Mouse (Mus musculus): Measurements from ENCODE around the gene Mrap2. TPM values are rescaled to one million over a fixed set of nuclear protein-coding genes. Genes with fewer than 3 reads are reported as not detected.

Mrap2 gene
- total RNA-seq, 2 experiments from 2014 or later, result 0.10 to 0.33 TPM

DNA sequence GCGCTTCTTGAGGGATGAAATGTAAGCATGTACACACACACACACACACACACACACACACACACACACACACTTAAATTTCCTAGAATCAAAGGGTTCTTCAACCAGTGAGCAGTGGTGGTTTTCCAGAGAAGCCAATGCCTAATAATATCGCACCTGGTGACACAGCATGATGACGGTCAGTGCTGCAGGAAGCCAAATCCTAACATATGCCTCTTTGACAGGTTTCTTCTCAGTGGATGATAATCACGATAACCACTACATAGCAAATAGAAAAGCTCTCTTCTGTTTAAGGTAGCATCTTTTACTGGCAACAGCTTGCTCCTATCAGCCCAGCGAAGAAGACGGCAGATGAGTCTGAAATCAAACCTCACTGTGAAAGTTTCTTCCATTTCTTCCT lies 53.9 kb downstream of the Mrap2 start:
- no peak for DNase-seq
- intact Hi-C loops (cut with DNase I), result no loop called here
- no peak for TF ChIP-seq CTCF (IDR thresholded peaks at IDR 0.05)
- Histone ChIP-seq H3K4me3 (no peak overlapping the region), H3K27ac (no peak overlapping the region)

DNA sequence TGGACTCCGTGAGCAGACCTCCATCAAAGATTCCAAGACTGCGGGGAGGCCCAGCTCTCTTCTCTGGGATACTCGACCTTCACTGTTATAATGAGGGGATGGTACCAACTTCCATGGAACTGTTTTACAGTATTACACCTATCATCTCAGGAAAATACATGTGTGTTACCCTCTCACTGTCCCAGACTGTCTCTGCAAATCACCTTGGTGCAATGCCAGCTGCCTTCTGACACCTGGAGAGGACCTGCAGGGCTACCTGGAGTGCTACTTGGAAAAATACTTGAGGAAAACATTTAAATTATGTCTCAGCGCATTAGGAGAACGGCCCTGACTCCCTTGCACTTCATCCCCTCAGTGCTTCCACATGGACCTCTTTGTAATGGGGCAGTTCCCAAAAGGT lies 56.3 kb downstream of the Mrap2 start:
- no peak for TF ChIP-seq CTCF (IDR thresholded peaks at IDR 0.05)
- Histone ChIP-seq H3K4me3 (no peak overlapping the region), H3K27ac (no peak overlapping the region)
- intact Hi-C loops (cut with DNase I), result no loop called here
- DNase-seq, result no peak

DNA sequence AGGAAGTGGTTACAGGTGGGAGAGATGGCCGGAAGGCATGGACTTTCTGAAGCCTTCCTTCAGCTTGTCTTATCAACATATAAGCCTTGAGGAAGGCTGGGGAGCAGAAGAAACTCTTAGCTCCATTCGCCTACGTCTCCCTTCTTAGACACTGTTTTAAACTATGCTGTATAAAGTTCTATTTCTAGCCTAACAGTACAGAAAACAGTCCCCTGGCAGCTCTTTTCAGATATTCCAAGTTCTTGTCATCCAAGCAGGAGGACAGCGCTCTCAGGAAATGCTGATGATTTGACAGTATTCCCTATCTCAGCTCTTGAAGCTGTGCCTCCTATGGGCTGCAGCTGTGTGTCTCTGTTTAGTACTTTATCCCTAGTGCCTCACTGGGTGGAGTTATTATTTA lies 56.8 kb downstream of the Mrap2 start:
- Histone ChIP-seq H3K27ac (no peak overlapping the region), H3K4me3 (no peak overlapping the region)
- intact Hi-C loops (cut with DNase I), result no loop called here
- no peak for DNase-seq
- TF ChIP-seq CTCF (IDR thresholded peaks at IDR 0.05), result no peak

DNA sequence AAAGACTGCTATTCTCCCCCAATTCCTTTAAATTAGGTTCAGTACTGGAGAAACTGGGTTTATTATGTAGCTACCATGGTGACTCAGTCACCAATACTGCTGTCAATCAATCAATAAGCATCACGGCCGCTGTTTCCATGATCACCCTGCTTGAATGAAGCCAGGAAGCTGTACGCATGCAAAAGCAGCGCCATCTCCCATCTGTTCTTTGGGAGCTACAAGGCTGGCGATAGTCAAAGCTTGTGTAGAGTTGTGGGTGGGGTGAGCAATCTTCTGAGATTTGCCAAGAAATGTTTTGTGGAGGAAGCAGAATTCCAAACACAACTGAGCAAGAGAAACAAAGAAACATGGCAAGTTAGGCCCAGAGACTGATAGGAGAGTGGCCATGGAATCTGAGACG lies 58.3 kb downstream of the Mrap2 start:
- H3K4me3 ChIP-seq, result no peak overlapping the region
- no peak for TF ChIP-seq CTCF (IDR thresholded peaks at IDR 0.05)
- no peak overlapping the region for H3K27ac ChIP-seq
- DNase-seq, result no peak
- intact Hi-C loops (cut with DNase I), result no loop called here

DNA sequence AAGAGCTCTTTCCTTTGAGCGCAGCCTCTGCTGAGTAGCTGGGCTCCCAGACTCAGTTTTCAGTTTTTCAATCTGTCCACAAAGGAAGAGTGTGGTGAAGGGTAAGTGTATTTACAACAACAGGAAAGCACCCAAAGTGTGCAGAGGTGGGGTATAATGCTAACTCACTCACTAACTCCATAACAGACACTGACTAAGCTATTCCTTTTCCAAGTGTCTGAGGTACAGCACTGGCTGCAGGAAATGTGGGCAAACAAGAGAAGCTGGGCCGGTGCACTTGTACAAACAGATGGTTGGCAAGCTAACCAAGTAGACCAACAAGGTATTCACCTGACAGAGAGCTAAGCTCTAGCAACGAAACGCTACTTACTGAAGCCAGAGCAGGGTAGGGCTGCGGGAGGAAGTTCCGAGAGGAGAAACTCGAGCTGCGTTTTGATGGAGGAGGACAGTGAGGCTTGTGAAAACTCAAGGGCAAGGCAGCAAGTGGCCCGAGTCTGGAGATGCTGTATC lies 66.8 kb downstream of the Mrap2 start:
- H3K27ac ChIP-seq, result no peak overlapping the region
- DNase-seq, result no peak
- intact Hi-C loops (cut with DNase I), result no loop called here
- no peak overlapping the region for H3K4me3 ChIP-seq
- no peak for TF ChIP-seq CTCF (IDR thresholded peaks at IDR 0.05)

DNA sequence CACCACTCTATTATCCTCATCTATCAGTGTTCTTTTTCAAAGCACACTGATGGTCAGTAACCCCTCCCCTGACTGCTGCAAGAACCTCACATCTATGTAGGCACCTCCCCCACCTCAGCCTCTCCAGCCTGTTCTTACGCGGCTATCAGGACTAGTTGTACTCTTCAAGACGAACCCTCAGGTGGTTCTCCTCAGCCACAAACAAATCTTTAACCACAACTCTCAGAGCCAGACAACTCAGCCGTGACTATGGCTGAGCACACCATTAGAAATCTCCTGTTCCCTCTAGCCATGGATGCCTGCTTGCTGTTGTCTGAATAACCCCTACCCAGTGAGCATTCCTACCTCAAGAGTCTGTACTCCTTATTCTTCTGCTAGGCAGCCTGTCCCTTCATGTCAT lies 69.1 kb downstream of the Mrap2 start:
- H3K4me3 ChIP-seq, result no peak overlapping the region
- no peak overlapping the region for H3K27ac ChIP-seq
- TF ChIP-seq CTCF (IDR thresholded peaks at IDR 0.05), result no peak
- no peak for DNase-seq
- intact Hi-C loops (cut with DNase I), result no loop called here

Other genes with a start within 250 kb of the Mrap2 start
- not detected for gene Ripply2, start 128.8 kb upstream of the Mrap2 start, total RNA-seq (2021)
- 10 to 100 TPM; 26.2 to 33.6 TPM for gene Cyb5r4, start 122.3 kb upstream of the Mrap2 start, total RNA-seq (2021)
- gene Cep162, start 111.2 kb downstream of the Mrap2 start, total RNA-seq (2021), result 1 to 10 TPM; 1.6 to 2.6 TPM

Measured in gastrocnemius, adult 2 months (tissue).